Mouse (Mus musculus): Measurements from ENCODE around the gene Gm9945. TPM values are rescaled to one million over a fixed set of nuclear protein-coding genes. Genes with fewer than 3 reads are reported as not detected.

The Gm9945 gene
- total RNA-seq, 1 experiment from 2014 or later = not detected

DNA sequence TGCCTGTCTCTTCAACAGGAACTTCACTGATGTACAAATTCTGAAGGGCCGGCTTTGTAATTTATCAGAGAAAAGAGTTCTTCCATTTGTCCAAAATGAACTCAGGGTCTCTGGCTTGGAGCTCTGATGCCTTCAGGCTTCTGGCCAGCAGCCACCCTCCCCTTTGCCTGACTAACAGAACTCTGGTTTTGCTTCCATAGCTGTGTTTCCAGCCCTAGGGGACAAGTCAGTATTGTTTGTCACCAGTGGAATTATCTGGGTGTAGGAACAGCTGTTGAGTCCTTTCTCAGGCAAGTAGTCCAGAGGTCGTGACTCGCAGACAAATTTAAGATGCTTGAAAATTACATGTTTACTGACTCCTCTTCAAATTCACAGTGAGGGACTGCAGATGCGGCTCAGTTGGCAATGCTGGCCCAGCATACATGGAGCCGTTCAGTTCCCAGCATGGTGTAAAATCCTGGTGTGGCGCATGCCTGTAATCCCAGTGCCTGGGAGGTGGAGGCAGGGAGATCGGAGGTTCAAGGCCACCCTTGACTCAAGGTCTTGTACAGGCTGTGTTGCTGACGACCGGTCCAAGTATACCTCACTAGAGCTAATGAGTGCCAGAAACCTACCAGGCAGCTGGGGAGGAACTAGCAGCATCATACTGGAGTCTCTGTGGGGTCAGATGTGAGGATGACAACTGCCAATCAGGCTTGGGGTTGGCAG, 27.3 kb downstream of the Gm9945 start:
- no peak for ATAC-seq (replicated peaks in 1 of 2; ENCODE audit: insufficient read depth in 1 of 2, low FRiP score in 2 of 2, low TSS enrichment in 1 of 2, low read depth in 1 of 2, poor library complexity in 2 of 2, severe bottlenecking in 2 of 2)

DNA sequence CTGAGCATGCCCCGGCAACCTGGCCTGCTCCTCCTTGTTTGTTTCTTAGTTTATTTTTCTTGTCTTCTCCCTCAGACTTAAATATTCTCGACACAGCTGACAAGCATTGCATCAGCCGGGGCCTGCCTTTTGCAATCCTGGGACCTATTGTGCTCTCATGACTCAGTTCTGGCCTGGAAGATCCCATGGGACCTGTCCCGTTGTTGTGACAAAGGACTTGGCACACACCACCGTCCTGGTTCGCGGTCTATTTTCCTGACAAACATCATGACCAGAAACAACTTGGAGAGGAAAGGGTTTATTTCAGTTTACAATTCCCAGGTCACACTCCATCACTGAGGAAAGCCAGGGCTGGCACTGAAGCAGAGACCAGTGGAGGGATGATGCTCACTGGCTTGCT, 28.2 kb downstream of the Gm9945 start:
- no peak for ATAC-seq (replicated peaks in 1 of 2; ENCODE audit: insufficient read depth in 1 of 2, low FRiP score in 2 of 2, low TSS enrichment in 1 of 2, low read depth in 1 of 2, poor library complexity in 2 of 2, severe bottlenecking in 2 of 2)

DNA sequence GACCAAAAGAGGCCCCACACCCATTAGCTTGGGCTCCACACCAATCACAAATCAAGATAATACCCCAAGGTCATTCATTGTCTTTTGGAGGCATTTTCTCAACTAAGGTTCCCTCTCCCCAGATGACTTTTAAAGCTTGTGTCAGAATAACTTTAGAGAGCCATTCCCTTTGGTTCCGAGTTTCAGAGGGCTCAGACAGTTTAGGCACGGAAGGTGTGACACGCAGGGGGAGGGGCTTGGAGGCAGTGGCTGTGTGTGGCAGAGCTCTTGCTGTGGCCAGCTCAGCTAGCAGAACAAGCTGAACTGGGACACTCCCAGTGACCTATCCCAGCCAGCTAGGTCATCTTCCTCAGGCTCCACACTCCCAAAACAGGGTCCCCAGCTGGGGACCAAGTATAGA, 28.6 kb downstream of the Gm9945 start:
- no peak for ATAC-seq (replicated peaks in 1 of 2; ENCODE audit: insufficient read depth in 1 of 2, low FRiP score in 2 of 2, low TSS enrichment in 1 of 2, low read depth in 1 of 2, poor library complexity in 2 of 2, severe bottlenecking in 2 of 2)

- no peak for ATAC-seq (replicated peaks in 1 of 2; ENCODE audit: insufficient read depth in 1 of 2, low FRiP score in 2 of 2, low TSS enrichment in 1 of 2, low read depth in 1 of 2, poor library complexity in 2 of 2, severe bottlenecking in 2 of 2)
Measured at GRCm38 (mm10) chr11:53510351-53510750, 30.4 kb downstream of the Gm9945 start.

- ATAC-seq (replicated peaks in 1 of 2; ENCODE audit: insufficient read depth in 1 of 2, low FRiP score in 2 of 2, low TSS enrichment in 1 of 2, low read depth in 1 of 2, poor library complexity in 2 of 2, severe bottlenecking in 2 of 2) = 0 out of 4 replicates have a peak, but pooled peaks of 1 of the 2 experiments have one; percentile 46
Measured at GRCm38 (mm10) chr11:53516775-53517627, 37.0 kb downstream of the Gm9945 start.

- ATAC-seq (replicated peaks in 1 of 2; ENCODE audit: insufficient read depth in 1 of 2, low FRiP score in 2 of 2, low TSS enrichment in 1 of 2, low read depth in 1 of 2, poor library complexity in 2 of 2, severe bottlenecking in 2 of 2) = no peak
Measured at GRCm38 (mm10) chr11:53518759-53519158, 38.8 kb downstream of the Gm9945 start.

- peak in 1 of 2 experiments; percentile 8; a peak in 1 of 4 replicates for ATAC-seq (replicated peaks in 1 of 2; ENCODE audit: insufficient read depth in 1 of 2, low FRiP score in 2 of 2, low TSS enrichment in 1 of 2, low read depth in 1 of 2, poor library complexity in 2 of 2, severe bottlenecking in 2 of 2)
Measured at GRCm38 (mm10) chr11:53519207-53520121, 39.5 kb downstream of the Gm9945 start, which contains the start of gene Sept8. Gene Sept8, plus strand, starts transcription at chr11:53519257.

- peak; percentile 30 to 42; a peak in 2 of 4 replicates for ATAC-seq (replicated peaks in 1 of 2; ENCODE audit: insufficient read depth in 1 of 2, low FRiP score in 2 of 2, low TSS enrichment in 1 of 2, low read depth in 1 of 2, poor library complexity in 2 of 2, severe bottlenecking in 2 of 2)
Measured at GRCm38 (mm10) chr11:53520122-53520978, 40.4 kb downstream of the Gm9945 start.

GRCm38 (mm10) chr11:53521120-53521820, 41.3 kb downstream of the Gm9945 start:
- no peak for ATAC-seq (replicated peaks in 1 of 2; ENCODE audit: insufficient read depth in 1 of 2, low FRiP score in 2 of 2, low TSS enrichment in 1 of 2, low read depth in 1 of 2, poor library complexity in 2 of 2, severe bottlenecking in 2 of 2)

- ATAC-seq (replicated peaks in 1 of 2; ENCODE audit: insufficient read depth in 1 of 2, low FRiP score in 2 of 2, low TSS enrichment in 1 of 2, low read depth in 1 of 2, poor library complexity in 2 of 2, severe bottlenecking in 2 of 2) = no peak
Measured at GRCm38 (mm10) chr11:53521821-53522131, 41.8 kb downstream of the Gm9945 start.

DNA sequence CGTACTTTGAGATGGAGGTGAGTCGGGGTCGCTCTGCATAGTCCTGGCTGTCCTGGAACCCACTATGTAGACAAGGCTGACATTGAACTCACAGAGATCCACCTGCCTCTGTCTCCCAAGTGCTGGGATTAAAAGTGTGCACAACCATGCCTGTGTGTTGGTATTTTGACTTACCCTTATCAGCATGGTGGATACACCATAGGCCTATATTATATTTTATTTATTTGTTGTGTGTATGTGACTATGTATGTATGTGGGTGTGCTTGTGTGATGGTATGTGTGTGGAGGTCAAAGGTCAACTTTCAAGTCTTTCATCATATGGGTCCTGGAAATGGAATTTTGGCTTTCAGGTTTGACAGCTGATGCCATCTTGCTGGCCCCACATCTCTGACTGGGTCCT, 42.4 kb downstream of the Gm9945 start:
- no peak for ATAC-seq (replicated peaks in 1 of 2; ENCODE audit: insufficient read depth in 1 of 2, low FRiP score in 2 of 2, low TSS enrichment in 1 of 2, low read depth in 1 of 2, poor library complexity in 2 of 2, severe bottlenecking in 2 of 2)

- ATAC-seq (replicated peaks in 1 of 2; ENCODE audit: insufficient read depth in 1 of 2, low FRiP score in 2 of 2, low TSS enrichment in 1 of 2, low read depth in 1 of 2, poor library complexity in 2 of 2, severe bottlenecking in 2 of 2) = no peak
Measured at GRCm38 (mm10) chr11:53522930-53523329, 43.0 kb downstream of the Gm9945 start.

GRCm38 (mm10) chr11:53523545-53524405, 43.8 kb downstream of the Gm9945 start:
- ATAC-seq (replicated peaks in 1 of 2; ENCODE audit: insufficient read depth in 1 of 2, low FRiP score in 2 of 2, low TSS enrichment in 1 of 2, low read depth in 1 of 2, poor library complexity in 2 of 2, severe bottlenecking in 2 of 2) = no peak

DNA sequence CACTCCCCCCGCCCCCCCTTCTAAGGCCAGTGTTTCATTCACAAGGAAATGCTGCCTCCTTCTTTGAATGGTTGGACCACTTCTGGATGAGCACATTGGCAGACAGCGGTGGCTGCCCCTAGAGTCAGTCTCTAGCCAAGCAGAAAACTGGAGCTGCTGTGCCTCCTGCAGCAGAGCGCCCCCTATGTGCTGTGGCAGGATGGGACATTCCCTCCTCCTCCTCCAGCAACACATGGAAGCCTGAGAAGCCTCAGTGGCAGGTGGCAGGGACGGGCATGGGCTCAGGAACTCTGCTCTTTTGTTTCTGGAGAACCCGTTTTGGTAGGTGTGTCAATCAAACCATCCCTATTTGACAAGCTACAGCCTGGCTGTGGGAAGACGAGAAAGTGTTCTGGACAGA, 44.9 kb downstream of the Gm9945 start:
- ATAC-seq (replicated peaks in 1 of 2; ENCODE audit: insufficient read depth in 1 of 2, low FRiP score in 2 of 2, low TSS enrichment in 1 of 2, low read depth in 1 of 2, poor library complexity in 2 of 2, severe bottlenecking in 2 of 2) = no peak

- no peak for ATAC-seq (replicated peaks in 1 of 2; ENCODE audit: insufficient read depth in 1 of 2, low FRiP score in 2 of 2, low TSS enrichment in 1 of 2, low read depth in 1 of 2, poor library complexity in 2 of 2, severe bottlenecking in 2 of 2)
Measured at GRCm38 (mm10) chr11:53525461-53525860, 45.5 kb downstream of the Gm9945 start.

Data from hematopoietic stem cell, adult 5-6 weeks (primary cell).